Mouse (Mus musculus): ENCODE data around the gene Tmem209. TPM values are rescaled to one million over a fixed set of nuclear protein-coding genes. Genes with fewer than 3 reads are reported as not detected.
A peak's percentile ranks its signal among the peaks of the same experiment; 100 is the strongest.

Tmem209 gene
- polyA plus RNA-seq, 1 experiment from 2014 or later: 28.0 TPM

GRCm38 (mm10) chr6:30459056-30459747, 50.4 kb downstream of the Tmem209 start:
- H3K4me3 ChIP-seq: peak overlapping the region; percentile 47
- peak overlapping the region; percentile 60; the same call in 1 of the 2 replicates for H3K9ac ChIP-seq
- no peaks in the 10 kb centered on the region for H3K27me3 ChIP-seq
- H3K9me3 ChIP-seq: no peaks in the 10 kb centered on the region
- peak overlapping the region; percentile 67 for H3K4me2 ChIP-seq
- peaks cover 35% of the 10 kb centered on the region for H3K4me1 ChIP-seq
- ATAC-seq (ENCODE audit: insufficient number of reproducible peaks, low FRiP score, low TSS enrichment, low read depth): no peak
- peaks cover 14% of the 10 kb centered on the region for H3K36me3 ChIP-seq
- 72% methylated on average over 16 of the region's 16 CpGs for WGBS
- peak overlapping the region; percentile 95 for H3K27ac ChIP-seq

- H3K36me3 ChIP-seq: peaks cover 14% of the 10 kb centered on the region
- 80% methylated on average over 5 of the region's 5 CpGs for WGBS
Measured at GRCm38 (mm10) chr6:30458626-30459025, 51.0 kb downstream of the Tmem209 start.

GRCm38 (mm10) chr6:30456991-30457390, 52.6 kb downstream of the Tmem209 start:
- Histone ChIP-seq H3K27ac (no peak overlapping the region), H3K4me3 (no peak overlapping the region), H3K4me1 (peaks cover 29% of the 10 kb centered on the region), H3K9ac (no peak overlapping the region), H3K9me3 (no peaks in the 10 kb centered on the region), H3K4me2 (no peak overlapping the region), H3K36me3 (peaks cover 24% of the 10 kb centered on the region), H3K27me3 (no peaks in the 10 kb centered on the region)
- 94% methylated on average over 7 of the region's 7 CpGs for WGBS
- no peak for ATAC-seq (ENCODE audit: insufficient number of reproducible peaks, low FRiP score, low TSS enrichment, low read depth)

More at GRCm38 (mm10) chr6:30458626-30459025, 51.0 kb downstream of the Tmem209 start:
- no peaks in the 10 kb centered on the region for H3K27me3 ChIP-seq
- H3K9ac ChIP-seq: no peak overlapping the region
- ATAC-seq (ENCODE audit: insufficient number of reproducible peaks, low FRiP score, low TSS enrichment, low read depth): no peak
- H3K4me2 ChIP-seq: no peak overlapping the region
- peaks cover 38% of the 10 kb centered on the region for H3K4me1 ChIP-seq
- peak overlapping the region; percentile 95 for H3K27ac ChIP-seq
- no peak overlapping the region for H3K4me3 ChIP-seq
- no peaks in the 10 kb centered on the region for H3K9me3 ChIP-seq

GRCm38 (mm10) chr6:30439576-30439975, 70.0 kb downstream of the Tmem209 start:
- Histone ChIP-seq H3K4me3 (no peak overlapping the region), H3K27me3 (no peaks in the 10 kb centered on the region), H3K9ac (no peak overlapping the region), H3K27ac (no peak overlapping the region), H3K36me3 (peaks cover 38% of the 10 kb centered on the region), H3K4me2 (no peak overlapping the region), H3K4me1 (no peaks in the 10 kb centered on the region), H3K9me3 (no peaks in the 10 kb centered on the region)
- ATAC-seq (ENCODE audit: insufficient number of reproducible peaks, low FRiP score, low TSS enrichment, low read depth): no peak
- WGBS: 93% methylated on average over 10 of the region's 10 CpGs

GRCm38 (mm10) chr6:30437054-30437453, 72.5 kb downstream of the Tmem209 start:
- ATAC-seq (ENCODE audit: insufficient number of reproducible peaks, low FRiP score, low TSS enrichment, low read depth): no peak
- Histone ChIP-seq H3K4me1 (peaks cover 5% of the 10 kb centered on the region), H3K4me2 (no peak overlapping the region), H3K9me3 (no peaks in the 10 kb centered on the region), H3K9ac (no peak overlapping the region), H3K36me3 (peaks cover 18% of the 10 kb centered on the region), H3K4me3 (no peak overlapping the region), H3K27ac (no peak overlapping the region), H3K27me3 (no peaks in the 10 kb centered on the region)
- 59% methylated on average over 3 of the region's 3 CpGs for WGBS

GRCm38 (mm10) chr6:30436476-30436875, 73.1 kb downstream of the Tmem209 start:
- H3K9me3 ChIP-seq: no peaks in the 10 kb centered on the region
- H3K4me2 ChIP-seq: no peak overlapping the region
- H3K27me3 ChIP-seq: no peaks in the 10 kb centered on the region
- H3K36me3 ChIP-seq: peaks cover 12% of the 10 kb centered on the region
- H3K4me3 ChIP-seq: no peak overlapping the region
- 89% methylated on average over 3 of the region's 3 CpGs for WGBS
- H3K27ac ChIP-seq: no peak overlapping the region
- ATAC-seq (ENCODE audit: insufficient number of reproducible peaks, low FRiP score, low TSS enrichment, low read depth): no peak
- no peak overlapping the region for H3K9ac ChIP-seq
- peaks cover 5% of the 10 kb centered on the region for H3K4me1 ChIP-seq

GRCm38 (mm10) chr6:30432461-30433192, 77.0 kb downstream of the Tmem209 start:
- H3K4me3 ChIP-seq: no peak overlapping the region
- H3K4me2 ChIP-seq: no peak overlapping the region
- H3K4me1 ChIP-seq: peaks cover 5% of the 10 kb centered on the region
- no peak for ATAC-seq (ENCODE audit: insufficient number of reproducible peaks, low FRiP score, low TSS enrichment, low read depth)
- 0 out of 2 replicates have a peak, but pooled peaks cover 2% of the 10 kb centered on the region for H3K36me3 ChIP-seq
- no peak overlapping the region for H3K9ac ChIP-seq
- peak overlapping the region; percentile 75 for H3K27ac ChIP-seq
- no peaks in the 10 kb centered on the region for H3K9me3 ChIP-seq
- no peaks in the 10 kb centered on the region for H3K27me3 ChIP-seq
- 40% methylated on average over 3 of the region's 3 CpGs for WGBS

Other genes starting within 250 kb of the Tmem209 start
- gene Ube2h, start 205.2 kb downstream of the Tmem209 start, polyA plus RNA-seq (2015; fragmentation: Nextera tagmentation; extraction: Ambion mirVana): 40.2 and 41.8 TPM in 2 replicates
- 53.1 and 54.3 TPM in 2 replicates for gene Zc3hc1, start 118.8 kb downstream of the Tmem209 start, polyA plus RNA-seq (2015; fragmentation: Nextera tagmentation; extraction: Ambion mirVana)
- 19.5 and 25.5 TPM in 2 replicates for gene Klhdc10, start 107.9 kb downstream of the Tmem209 start, polyA plus RNA-seq (2015; fragmentation: Nextera tagmentation; extraction: Ambion mirVana)
- 0.14 TPM in 1 of 2 replicates, not detected in the other for gene Ssmem1, start 66 bp upstream of the Tmem209 start, polyA plus RNA-seq (2015; fragmentation: Nextera tagmentation; extraction: Ambion mirVana)
- 4.8 and 6.7 TPM in 2 replicates for gene Cpa2, start 31.8 kb upstream of the Tmem209 start, polyA plus RNA-seq (2015; fragmentation: Nextera tagmentation; extraction: Ambion mirVana)
- 5.2 and 6.3 TPM in 2 replicates for gene Cpa4, start 58.6 kb upstream of the Tmem209 start, polyA plus RNA-seq (2015; fragmentation: Nextera tagmentation; extraction: Ambion mirVana)
- 0.27 and 0.83 TPM in 2 replicates for gene Cpa5, start 101.2 kb upstream of the Tmem209 start, polyA plus RNA-seq (2015; fragmentation: Nextera tagmentation; extraction: Ambion mirVana)
- 1.7 and 1.9 TPM in 2 replicates for gene Cpa1, start 129.4 kb upstream of the Tmem209 start, polyA plus RNA-seq (2015; fragmentation: Nextera tagmentation; extraction: Ambion mirVana)
- 28.6 and 46.4 TPM in 2 replicates for gene Cep41, start 184.0 kb upstream of the Tmem209 start, polyA plus RNA-seq (2015; fragmentation: Nextera tagmentation; extraction: Ambion mirVana)
- gene Mest, start 213.8 kb upstream of the Tmem209 start, polyA plus RNA-seq (2015; fragmentation: Nextera tagmentation; extraction: Ambion mirVana): 1,721 and 1,971 TPM in 2 replicates